Mouse (Mus musculus) fat pad, adult 2 months (tissue): Measurements from ENCODE around the gene Myoz2.

Source experiments
- DNase-seq: peaks from one replicate; pipeline ENCODE4 v3.0.0-alpha.2; 2011; ENCODE audit warnings: low read depth, low spot score; ENCODE audit errors: extremely low read depth

Myoz2 gene

GRCm38 (mm10) chr3:123009417-123009816, 25.4 kb downstream of the Myoz2 start:
- no peak for DNase-seq

GRCm38 (mm10) chr3:123007386-123007785, 27.4 kb downstream of the Myoz2 start:
- no peak for DNase-seq

- DNase-seq: no peak
These were observed 33.8 kb downstream of the Myoz2 start for GRCm38 (mm10) chr3:123001053-123001452.

GRCm38 (mm10) chr3:122998511-122998910, 36.3 kb downstream of the Myoz2 start:
- no peak for DNase-seq

- DNase-seq: no peak
These were observed 37.8 kb downstream of the Myoz2 start for GRCm38 (mm10) chr3:122996968-122997367.

- no peak for DNase-seq
These were observed 47.9 kb downstream of the Myoz2 start for GRCm38 (mm10) chr3:122986906-122987305.

GRCm38 (mm10) chr3:122986386-122986785, 48.4 kb downstream of the Myoz2 start:
- no peak for DNase-seq

DNA sequence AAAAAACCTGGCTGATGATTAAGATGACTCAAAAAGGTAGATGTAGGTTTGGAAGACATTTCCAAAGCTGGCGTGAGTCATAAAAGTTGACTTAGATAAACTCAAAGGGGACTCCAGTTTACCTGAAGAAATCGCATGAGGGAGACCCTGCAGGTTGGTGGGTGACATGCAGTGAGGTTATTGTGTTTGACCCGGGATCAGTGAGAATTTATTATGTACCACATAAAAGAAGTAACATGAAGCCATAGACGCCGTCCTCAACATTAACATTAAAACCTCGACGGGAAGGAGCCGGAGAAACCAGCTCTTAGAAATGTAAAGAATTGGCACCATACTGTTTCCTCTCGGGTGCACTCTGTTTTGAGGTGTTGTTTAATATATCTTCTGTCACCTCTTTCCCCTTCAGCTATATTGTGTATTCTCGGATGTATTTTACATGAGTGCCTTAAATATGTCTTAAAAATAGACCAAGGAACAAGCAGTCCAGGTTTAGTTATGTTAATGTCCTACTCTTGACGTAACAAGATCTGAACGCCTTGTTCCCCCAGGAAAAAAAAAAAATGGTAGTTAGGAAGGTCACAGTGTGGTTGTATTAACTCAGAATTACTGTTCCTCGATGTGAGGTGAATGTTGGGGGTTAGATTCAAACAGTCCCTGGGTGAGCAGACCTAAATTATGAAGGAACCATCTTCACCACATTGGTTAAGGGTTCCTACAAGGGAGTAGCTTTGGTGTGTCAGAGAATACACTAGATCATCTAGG, 49.5 kb downstream of the Myoz2 start:
- no peak for DNase-seq

- DNase-seq: no peak
These were observed 50.3 kb downstream of the Myoz2 start, which contains the start of gene Usp53 for GRCm38 (mm10) chr3:122984249-122985182. Gene Usp53 (minus strand): TSS chr3:122984510.

- DNase-seq: no peak
These were observed 51.0 kb downstream of the Myoz2 start for GRCm38 (mm10) chr3:122983849-122984248.

DNA sequence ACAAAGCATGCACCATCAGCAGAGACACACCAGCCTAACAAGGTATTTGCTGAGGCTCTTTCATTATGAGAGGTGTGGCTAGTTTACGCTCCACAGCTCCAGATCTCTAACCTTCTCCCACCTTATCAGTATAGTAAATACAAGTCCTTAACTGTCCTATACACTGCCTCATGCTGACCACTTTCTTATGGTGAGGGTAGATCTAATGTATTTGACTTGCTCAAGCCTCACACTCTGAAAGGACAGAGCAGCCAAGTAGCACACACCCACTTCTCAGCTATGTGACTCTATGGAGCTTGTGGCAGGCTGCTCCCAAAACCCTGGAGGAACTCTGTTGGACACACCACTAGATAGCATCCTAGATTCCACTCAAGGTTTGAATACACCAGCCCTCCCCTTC, 58.9 kb downstream of the Myoz2 start:
- no peak for DNase-seq

- DNase-seq: no peak
These were observed 59.5 kb downstream of the Myoz2 start for GRCm38 (mm10) chr3:122975363-122975762.

- DNase-seq: no peak
These were observed 60.0 kb downstream of the Myoz2 start for GRCm38 (mm10) chr3:122974833-122975232.

DNA sequence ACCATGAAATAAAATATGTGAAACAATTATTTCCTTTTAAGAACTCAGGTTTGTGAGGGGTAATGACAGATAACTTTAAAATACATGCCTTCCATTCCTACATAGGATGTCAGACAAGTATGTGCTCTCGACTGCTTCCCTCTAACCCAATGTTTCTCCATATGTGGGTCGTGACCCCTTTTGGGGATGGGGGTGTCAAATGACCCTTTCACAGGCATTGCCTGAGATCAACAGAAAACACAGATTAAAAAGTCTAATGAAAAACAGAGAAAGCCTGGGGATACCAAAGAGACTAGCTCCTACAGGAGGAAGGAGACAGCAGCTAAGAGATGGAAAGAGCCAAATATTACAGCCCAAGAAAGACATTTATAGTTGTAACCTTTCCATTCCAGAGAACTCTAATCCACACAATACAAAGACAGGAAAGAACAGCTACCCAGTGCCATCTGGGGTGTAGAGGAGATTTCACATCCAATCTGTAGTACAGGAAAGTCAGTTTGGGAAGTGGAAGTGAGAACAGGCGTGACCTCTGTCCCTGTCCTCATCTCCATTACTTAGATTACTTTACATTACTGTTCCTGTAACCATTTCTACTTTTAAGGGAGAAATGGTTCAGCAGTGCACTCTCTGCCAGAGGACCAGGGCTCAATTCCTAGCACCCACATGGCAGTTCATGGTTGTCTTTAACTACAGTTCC, 62.5 kb downstream of the Myoz2 start:
- no peak for DNase-seq

GRCm38 (mm10) chr3:122968391-122968790, 66.4 kb downstream of the Myoz2 start:
- no peak for DNase-seq

- DNase-seq: no peak
These were observed 70.5 kb downstream of the Myoz2 start for GRCm38 (mm10) chr3:122964301-122964700.
